Mouse (Mus musculus) lung, embryonic 15.5 days (tissue): ENCODE measurements around the gene Plod3. TPM values are rescaled to one million over a fixed set of nuclear protein-coding genes. Genes with fewer than 3 reads are reported as not detected.

Experiments
- ATAC-seq: fragments of 200-750 bp; cut with Nextera tagmentation; 2 replicates; pipeline ENCODE4 v1.8.0; 2017; ENCODE audit warnings: moderate number of reproducible peaks, borderline replicate concordance; ENCODE audit not compliant: low FRiP score, low TSS enrichment; ENCODE audit errors: extremely low read depth
- H3K27ac ChIP-seq: fragments of 300-500 bp; sonication (generic); 2 replicates; pipeline ENCODE4 v1.5.1; 2015; ENCODE audit warnings: moderate library complexity, mild to moderate bottlenecking, inconsistent platforms
- H3K27me3 ChIP-seq: fragments of 300-500 bp; sonication (generic); 2 replicates; pipeline ENCODE4 v1.6.1; 2015; ENCODE audit warnings: inconsistent platforms
- H3K36me3 ChIP-seq: fragments of 300-500 bp; sonication (generic); 2 replicates; pipeline ENCODE4 v1.6.1; 2015; ENCODE audit warnings: inconsistent platforms
- H3K4me1 ChIP-seq: fragments of 300-500 bp; sonication (generic); 2 replicates; pipeline ENCODE4 v1.6.1; 2015; ENCODE audit warnings: inconsistent platforms
- H3K4me2 ChIP-seq: fragments of 300-500 bp; sonication (generic); 2 replicates; pipeline ENCODE4 v1.6.1; 2015; ENCODE audit warnings: inconsistent platforms, mild to moderate bottlenecking, moderate library complexity
- H3K4me3 ChIP-seq: fragments of 300-500 bp; sonication (generic); 2 replicates; pipeline ENCODE4 v1.5.1; 2015; ENCODE audit warnings: mild to moderate bottlenecking, inconsistent platforms
- H3K9ac ChIP-seq: fragments of 300-500 bp; sonication (generic); 2 replicates; pipeline ENCODE4 v1.6.1; 2015; ENCODE audit warnings: inconsistent platforms
- H3K9me3 ChIP-seq: fragments of 300-500 bp; sonication (generic); 2 replicates; pipeline ENCODE4 v1.6.1; 2016; ENCODE audit warnings: inconsistent platforms
- WGBS: fragments of 180-500 bp; shearing (Covaris S2); methylation state at CpG from one replicate; pipeline ENCODE4 v1.1.7; 2015; 5-methylcytosine and 5-hydroxymethylcytosine counted together
- microRNA counts: library from miRNA; unstranded; fragments of <30 nt; microRNA quantifications from one replicate; lab custom pipeline; 2016
- microRNA-seq: library from miRNA; unstranded; fragments of <30 nt; microRNA quantifications from one replicate; pipeline ENCODE4, GENCODE M21; 2016
- polyA plus RNA-seq: library from polyadenylated mRNA; unstranded; fragments of >200 nt; fragmentation: Nextera tagmentation; extraction: Ambion mirVana; gene quantifications from 2 replicates; pipeline ENCODE4 v1.2.1, GENCODE M21; 2015

Gene Plod3
- polyA plus RNA-seq, 1 experiment from 2014 or later = 55.9 TPM

DNA sequence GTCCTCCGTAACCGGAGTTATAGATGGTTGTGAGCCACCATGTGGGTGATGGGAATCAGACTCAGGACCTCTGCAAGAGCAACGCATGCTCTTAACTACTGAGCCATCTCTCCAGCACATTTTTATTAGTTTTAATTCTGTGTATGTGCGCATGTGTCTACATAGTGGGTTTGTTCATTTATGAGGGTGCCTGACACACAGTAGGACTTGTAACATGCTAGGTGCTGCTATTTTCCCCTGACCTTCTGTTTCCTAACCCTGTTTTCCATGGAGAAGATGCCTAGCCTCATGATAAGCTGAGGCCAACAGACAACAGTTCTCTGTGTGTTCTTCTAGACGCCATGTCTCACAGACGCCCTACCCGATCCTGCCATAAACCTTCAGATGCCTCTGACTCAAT is 57.2 kb downstream of the Plod3 start:
- ATAC-seq = no peak
- Histone ChIP-seq H3K9ac (no peak overlapping the region), H3K27me3 (no peaks in the 10 kb centered on the region), H3K27ac (no peak overlapping the region), H3K4me2 (no peak overlapping the region), H3K36me3 (peaks cover 35% of the 10 kb centered on the region), H3K9me3 (no peaks in the 10 kb centered on the region), H3K4me3 (no peak overlapping the region), H3K4me1 (peaks cover 10% of the 10 kb centered on the region)
- 95% methylated on average over 7 of the region's 7 CpGs for WGBS

DNA sequence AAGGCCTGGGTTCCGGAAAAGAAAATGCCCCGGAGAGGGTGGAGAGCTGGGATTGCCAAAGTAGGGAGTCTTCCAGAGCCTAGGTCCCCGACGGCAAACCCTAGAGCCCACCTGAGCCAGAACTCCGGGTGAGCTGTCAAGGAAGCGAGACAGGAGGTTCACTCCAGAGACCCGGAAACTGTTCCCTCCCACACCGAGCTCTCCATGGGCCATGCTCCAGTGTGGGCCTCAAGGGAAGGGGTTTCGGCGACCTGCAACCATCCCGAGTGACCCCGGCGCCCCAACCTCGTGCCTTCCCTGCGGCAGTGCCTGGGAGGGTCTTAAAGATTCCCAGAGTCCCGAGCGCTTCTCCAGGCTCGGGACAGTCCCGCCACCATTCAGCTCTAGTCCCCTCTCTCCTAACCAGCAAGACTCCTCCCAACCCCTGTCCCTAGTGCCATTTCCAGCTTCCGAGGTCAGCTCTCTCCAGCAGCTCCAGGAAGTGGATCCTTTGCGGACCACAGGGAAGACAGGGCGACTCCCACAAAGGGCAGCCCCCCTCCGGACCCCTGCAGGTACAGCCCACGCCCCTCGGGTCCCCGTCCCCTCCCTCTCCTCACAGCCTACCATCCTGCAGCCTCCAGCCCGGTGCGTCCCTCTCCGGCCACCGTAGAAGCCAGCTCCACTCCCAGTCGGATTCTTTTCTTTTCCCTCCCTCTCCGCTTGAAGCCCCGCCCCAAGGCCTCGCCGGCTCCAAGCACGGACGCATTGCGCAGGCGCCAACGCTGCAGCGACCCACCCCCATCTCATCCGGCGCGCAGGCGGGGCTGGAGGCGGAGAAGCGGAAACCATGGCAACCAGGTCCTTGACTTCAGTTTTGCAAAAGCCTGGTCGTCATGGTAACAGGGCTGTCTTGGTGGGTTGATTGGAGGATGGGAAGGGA is 58.8 kb downstream of the Plod3 start, which contains the start of gene Ap1s1:
TSS of gene Ap1s1 (minus strand) at position 734 of the 922 bp plus-strand sequence.
- peaks cover 10% of the 10 kb centered on the region for H3K4me1 ChIP-seq
- H3K9me3 ChIP-seq = no peaks in the 10 kb centered on the region
- H3K27me3 ChIP-seq = no peaks in the 10 kb centered on the region
- WGBS = under 1% methylated on average over 48 of the region's 48 CpGs
- H3K36me3 ChIP-seq = peaks cover 21% of the 10 kb centered on the region
- H3K4me3 ChIP-seq = peak within 1 kb of the TSS; percentile 76
- peak within 1 kb of the TSS; percentile 85 for H3K4me2 ChIP-seq
- H3K27ac ChIP-seq = peak within 1 kb of the TSS; percentile 72
- peak; percentile 91 for ATAC-seq
- peak within 1 kb of the TSS; percentile 83 for H3K9ac ChIP-seq

MicroRNA genes within 50 kb of the gene (microRNA counts, 519-probe panel; counts per million panel counts)
- 19.7 counts per million for microRNA mmu-miR-702 (lab: Ali Mortazavi, UCI)

Small RNA genes within 50 kb of the gene (microRNA-seq; reads per million reads assigned to microRNA genes)
- gene Mir702 = 27.8 reads per million, percentile 39 among the genes with 10 or more reads in this experiment

Other genes with a start within 250 kb of the Plod3 start
- 12.1 and 13.5 TPM in 2 replicates for gene Col26a1, start 103.8 kb upstream of the Plod3 start, polyA plus RNA-seq
- gene Ift22, start 78.9 kb upstream of the Plod3 start, polyA plus RNA-seq = 84.6 and 87.1 TPM in 2 replicates
- 291 and 292 TPM in 2 replicates for gene Fis1, start 33.7 kb upstream of the Plod3 start, polyA plus RNA-seq
- 4.7 and 5.1 TPM in 2 replicates for gene Cldn15, start 20.4 kb upstream of the Plod3 start, polyA plus RNA-seq
- gene Znhit1, start 1.0 kb downstream of the Plod3 start, polyA plus RNA-seq = 101 and 102 TPM in 2 replicates
- gene Vgf, start 39.4 kb downstream of the Plod3 start, polyA plus RNA-seq = 0.11 and 0.19 TPM in 2 replicates
- 202 and 206 TPM in 2 replicates for gene Ap1s1, start 59.1 kb downstream of the Plod3 start, polyA plus RNA-seq
- gene Serpine1, start 85.2 kb downstream of the Plod3 start, polyA plus RNA-seq = 0.86 TPM in 2 replicates
- 9.8 and 10.5 TPM in 2 replicates for gene Trim56, start 129.2 kb downstream of the Plod3 start, polyA plus RNA-seq
- not detected in 2 replicates for gene Muc3, start 162.3 kb downstream of the Plod3 start, polyA plus RNA-seq
- 0.20 TPM in 1 of 2 replicates, not detected in the other for gene Muc3a, start 225.4 kb downstream of the Plod3 start, polyA plus RNA-seq